Mouse (Mus musculus) ovary, postnatal 14 days (tissue): Measurements from ENCODE around the gene Sclt1.
"Not testable (repeated sequence)": the region's sequence is repeated elsewhere in the genome, so short reads cannot be mapped to it uniquely, and the experiment has no call there.

ENCODE experiments used
- DNase-seq: peaks from one replicate; pipeline ENCODE4 v3.0.0; 2022; ENCODE audit warnings: low spot score

Gene Sclt1

GRCm38 (mm10) chr3:41742278-41742934 is at the start of gene Sclt1, which contains the start of gene D3Ertd751e:
Gene Sclt1 (minus strand): TSS chr3:41742514.
Gene D3Ertd751e (plus strand): TSS chr3:41742611.
- DNase-seq = peak; percentile 93

- DNase-seq = no peak
Measured at GRCm38 (mm10) chr3:41762091-41762490, 19.8 kb upstream of the Sclt1 start.

GRCm38 (mm10) chr3:41754556-41754955 is 12.2 kb upstream of the Sclt1 start:
- no peak for DNase-seq

GRCm38 (mm10) chr3:41743436-41743835 is 1.1 kb upstream of the Sclt1 start:
- DNase-seq = peak; percentile 1

GRCm38 (mm10) chr3:41741601-41742277 is 575 bp downstream of the Sclt1 start:
- DNase-seq = no peak

- DNase-seq = no peak
Measured at GRCm38 (mm10) chr3:41695681-41696080, 46.6 kb downstream of the Sclt1 start.

- no peak for DNase-seq
Measured at GRCm38 (mm10) chr3:41692440-41693142, 49.7 kb downstream of the Sclt1 start.

- not testable (repeated sequence) for DNase-seq
Measured at GRCm38 (mm10) chr3:41690114-41690640, 52.1 kb downstream of the Sclt1 start.

GRCm38 (mm10) chr3:41686396-41686795 is 55.9 kb downstream of the Sclt1 start:
- no peak for DNase-seq

- DNase-seq = no peak
Measured at GRCm38 (mm10) chr3:41682084-41682483, 60.2 kb downstream of the Sclt1 start.

GRCm38 (mm10) chr3:41676648-41677047 is 65.7 kb downstream of the Sclt1 start:
- DNase-seq = no peak

GRCm38 (mm10) chr3:41674778-41675177 is 67.5 kb downstream of the Sclt1 start:
- DNase-seq = no peak

- DNase-seq = no peak
Measured at GRCm38 (mm10) chr3:41655642-41656041, 86.7 kb downstream of the Sclt1 start.

GRCm38 (mm10) chr3:41620971-41621370 is 121.3 kb downstream of the Sclt1 start:
- DNase-seq = no peak

GRCm38 (mm10) chr3:41618488-41618887 is 123.8 kb downstream of the Sclt1 start:
- no peak for DNase-seq

GRCm38 (mm10) chr3:41618036-41618435 is 124.3 kb downstream of the Sclt1 start:
- DNase-seq = no peak

- no peak for DNase-seq
Measured at GRCm38 (mm10) chr3:41614230-41614985, 127.9 kb downstream of the Sclt1 start.

GRCm38 (mm10) chr3:41613706-41614105 is 128.6 kb downstream of the Sclt1 start:
- DNase-seq = no peak

- no peak for DNase-seq
Measured at GRCm38 (mm10) chr3:41612211-41612610, 130.1 kb downstream of the Sclt1 start.

GRCm38 (mm10) chr3:41609071-41609470 is 133.2 kb downstream of the Sclt1 start:
- DNase-seq = no peak

- no peak for DNase-seq
Measured at GRCm38 (mm10) chr3:41607467-41607866, 134.8 kb downstream of the Sclt1 start.

- no peak for DNase-seq
Measured at GRCm38 (mm10) chr3:41607050-41607449, 135.3 kb downstream of the Sclt1 start.
